Mouse (Mus musculus) 3134 (cell line): ENCODE data around the gene Unc13b.
A peak's percentile ranks its signal among the peaks of the same experiment; 100 is the strongest.

Experiments
- DNase-seq: peaks from one replicate; pipeline ENCODE4 v3.0.0-alpha.2; 2011; ENCODE audit warnings: low spot score; ENCODE audit not compliant: insufficient read length; ENCODE audit errors: extremely low read depth

The Unc13b gene

GRCm38 (mm10) chr4:43209673-43210072, 150.9 kb downstream of the Unc13b start:
- no peak for DNase-seq

- no peak for DNase-seq
These were observed 157.7 kb downstream of the Unc13b start for GRCm38 (mm10) chr4:43216491-43216890.

- DNase-seq: no peak
These were observed 159.2 kb downstream of the Unc13b start for GRCm38 (mm10) chr4:43217997-43218396.

GRCm38 (mm10) chr4:43231821-43232220, 173.1 kb downstream of the Unc13b start:
- no peak for DNase-seq

GRCm38 (mm10) chr4:43232985-43233384, 174.2 kb downstream of the Unc13b start:
- DNase-seq: no peak

GRCm38 (mm10) chr4:43233489-43233888, 174.7 kb downstream of the Unc13b start:
- no peak for DNase-seq

GRCm38 (mm10) chr4:43236898-43237297, 178.1 kb downstream of the Unc13b start:
- no peak for DNase-seq

GRCm38 (mm10) chr4:43240716-43241115, 182.0 kb downstream of the Unc13b start:
- DNase-seq: no peak

- DNase-seq: no peak
These were observed 185.3 kb downstream of the Unc13b start for GRCm38 (mm10) chr4:43244022-43244421.

GRCm38 (mm10) chr4:43245776-43246175, 187.0 kb downstream of the Unc13b start:
- DNase-seq: no peak

- DNase-seq: no peak
These were observed 189.3 kb downstream of the Unc13b start for GRCm38 (mm10) chr4:43248026-43248425.

GRCm38 (mm10) chr4:43248909-43249308, 190.2 kb downstream of the Unc13b start:
- no peak for DNase-seq

GRCm38 (mm10) chr4:43251269-43251668, 192.5 kb downstream of the Unc13b start:
- DNase-seq: no peak

GRCm38 (mm10) chr4:43257040-43257439, 198.3 kb downstream of the Unc13b start:
- no peak for DNase-seq

GRCm38 (mm10) chr4:43258556-43258955, 199.8 kb downstream of the Unc13b start:
- DNase-seq: no peak

- DNase-seq: no peak
These were observed 200.7 kb downstream of the Unc13b start for GRCm38 (mm10) chr4:43259435-43259834.

GRCm38 (mm10) chr4:43260096-43260495, 201.3 kb downstream of the Unc13b start:
- DNase-seq: no peak

GRCm38 (mm10) chr4:43262821-43263220, 204.1 kb downstream of the Unc13b start:
- no peak for DNase-seq

GRCm38 (mm10) chr4:43266146-43266545, 207.4 kb downstream of the Unc13b start:
- no peak for DNase-seq

GRCm38 (mm10) chr4:43266623-43267322, 208.0 kb downstream of the Unc13b start, which contains the start of gene Atp8b5:
Atp8b5 (plus strand) TSS chr4:43267159.
- DNase-seq: peak; percentile 85

- no peak for DNase-seq
These were observed 208.5 kb downstream of the Unc13b start for GRCm38 (mm10) chr4:43267323-43267658.

- no peak for DNase-seq
These were observed 226.7 kb downstream of the Unc13b start for GRCm38 (mm10) chr4:43285476-43285875.

- no peak for DNase-seq
These were observed 228.6 kb downstream of the Unc13b start for GRCm38 (mm10) chr4:43287305-43287704.
